Mouse (Mus musculus) neural tube, embryonic 12.5 days (tissue): Measurements from ENCODE around the gene Vps13d. TPM values are rescaled to one million over a fixed set of nuclear protein-coding genes. Genes with fewer than 3 reads are reported as not detected.
A peak's percentile ranks its signal among the peaks of the same experiment; 100 is the strongest.

Experiments
- ATAC-seq: fragments of 200-750 bp; cut with Nextera tagmentation; 2 replicates; pipeline ENCODE4 v1.8.0; 2017; ENCODE audit warnings: low read depth, mild to moderate bottlenecking, moderate TSS enrichment, moderate library complexity; ENCODE audit not compliant: low FRiP score
- H3K27ac ChIP-seq: fragments of 300-500 bp; sonication (generic); 2 replicates; pipeline ENCODE4 v1.5.1; 2016
- H3K27me3 ChIP-seq: fragments of 300-500 bp; sonication (generic); replicated peaks from 2 replicates; pipeline ENCODE4 v1.6.1; 2016; ENCODE audit warnings: mild to moderate bottlenecking
- H3K36me3 ChIP-seq: fragments of 300-500 bp; sonication (generic); 2 replicates; pipeline ENCODE4 v1.6.1; 2016; ENCODE audit warnings: mild to moderate bottlenecking
- H3K4me1 ChIP-seq: fragments of 300-500 bp; sonication (generic); 2 replicates; pipeline ENCODE4 v1.6.1; 2016
- H3K4me2 ChIP-seq: fragments of 300-500 bp; sonication (generic); replicated peaks from 2 replicates; pipeline ENCODE4 v1.6.1; 2016; ENCODE audit warnings: mild to moderate bottlenecking
- H3K4me3 ChIP-seq: fragments of 300-500 bp; sonication (generic); 2 replicates; pipeline ENCODE4 v1.5.1; 2016
- H3K9ac ChIP-seq: fragments of 300-500 bp; sonication (generic); 2 replicates; pipeline ENCODE4 v1.6.1; 2016; ENCODE audit warnings: mild to moderate bottlenecking
- H3K9me3 ChIP-seq: fragments of 300-500 bp; sonication (generic); 2 replicates; pipeline ENCODE4 v1.6.1; 2016; ENCODE audit warnings: mild to moderate bottlenecking
- WGBS: fragments of 180-500 bp; shearing (Covaris S2); methylation state at CpG from one replicate; pipeline ENCODE4 v1.1.7; 2016; 5-methylcytosine and 5-hydroxymethylcytosine counted together
- polyA plus RNA-seq: library from polyadenylated mRNA; unstranded; fragments of >200 nt; fragmentation: Nextera tagmentation; extraction: Ambion mirVana; gene quantifications from 2 replicates; pipeline ENCODE4 v1.2.1, GENCODE M21; 2016

The Vps13d gene
- polyA plus RNA-seq, 1 experiment from 2014 or later, result 9.3 TPM

GRCm38 (mm10) chr4:145099344-145099743 lies 95.5 kb downstream of the Vps13d start:
- no peak overlapping the region for H3K4me2 ChIP-seq
- no peaks in the 10 kb centered on the region for H3K9me3 ChIP-seq
- ATAC-seq, result no peak
- no peaks in the 10 kb centered on the region for H3K4me1 ChIP-seq
- no peak overlapping the region for H3K4me3 ChIP-seq
- 95% methylated on average over 1 of the region's 1 CpGs for WGBS
- no peak overlapping the region for H3K27ac ChIP-seq
- H3K9ac ChIP-seq, result no peak overlapping the region
- no peaks in the 10 kb centered on the region for H3K27me3 ChIP-seq
- H3K36me3 ChIP-seq, result peaks cover 46% of the 10 kb centered on the region

GRCm38 (mm10) chr4:145097974-145098373 lies 96.8 kb downstream of the Vps13d start:
- WGBS, result 95% methylated on average over 3 of the region's 3 CpGs
- ATAC-seq, result no peak
- peaks cover 57% of the 10 kb centered on the region for H3K36me3 ChIP-seq
- no peak overlapping the region for H3K9ac ChIP-seq
- no peaks in the 10 kb centered on the region for H3K27me3 ChIP-seq
- H3K4me1 ChIP-seq, result no peaks in the 10 kb centered on the region
- H3K4me2 ChIP-seq, result no peak overlapping the region
- H3K4me3 ChIP-seq, result no peak overlapping the region
- H3K27ac ChIP-seq, result no peak overlapping the region
- H3K9me3 ChIP-seq, result no peaks in the 10 kb centered on the region

- Histone ChIP-seq H3K4me3 (no peak overlapping the region), H3K4me2 (no peak overlapping the region), H3K36me3 (peaks cover 61% of the 10 kb centered on the region), H3K4me1 (no peaks in the 10 kb centered on the region), H3K9me3 (no peaks in the 10 kb centered on the region), H3K9ac (no peak overlapping the region), H3K27ac (no peak overlapping the region), H3K27me3 (no peaks in the 10 kb centered on the region)
- ATAC-seq, result no peak
- WGBS, result 88% methylated on average over 5 of the region's 5 CpGs
Observed at GRCm38 (mm10) chr4:145096481-145097039, 98.2 kb downstream of the Vps13d start.

GRCm38 (mm10) chr4:145086509-145086908 lies 108.3 kb downstream of the Vps13d start:
- Histone ChIP-seq H3K4me3 (no peak overlapping the region), H3K27me3 (no peaks in the 10 kb centered on the region), H3K27ac (no peak overlapping the region), H3K36me3 (peaks cover 56% of the 10 kb centered on the region), H3K4me1 (no peaks in the 10 kb centered on the region), H3K9me3 (no peaks in the 10 kb centered on the region), H3K4me2 (no peak overlapping the region), H3K9ac (no peak overlapping the region)
- ATAC-seq, result no peak
- WGBS, result 88% methylated on average over 4 of the region's 4 CpGs

GRCm38 (mm10) chr4:145079324-145079723 lies 115.5 kb downstream of the Vps13d start:
- WGBS, result 90% methylated on average over 2 of the region's 2 CpGs
- H3K36me3 ChIP-seq, result peaks cover 46% of the 10 kb centered on the region
- no peak overlapping the region for H3K4me3 ChIP-seq
- no peak for ATAC-seq
- no peak overlapping the region for H3K4me2 ChIP-seq
- no peaks in the 10 kb centered on the region for H3K9me3 ChIP-seq
- no peak overlapping the region for H3K27ac ChIP-seq
- no peak overlapping the region for H3K9ac ChIP-seq
- H3K4me1 ChIP-seq, result no peaks in the 10 kb centered on the region
- H3K27me3 ChIP-seq, result no peaks in the 10 kb centered on the region

GRCm38 (mm10) chr4:145074276-145074675 lies 120.5 kb downstream of the Vps13d start:
- H3K36me3 ChIP-seq, result peaks cover 70% of the 10 kb centered on the region
- H3K9me3 ChIP-seq, result no peaks in the 10 kb centered on the region
- H3K27me3 ChIP-seq, result no peaks in the 10 kb centered on the region
- H3K4me1 ChIP-seq, result no peaks in the 10 kb centered on the region
- no peak for ATAC-seq
- H3K4me2 ChIP-seq, result no peak overlapping the region
- H3K4me3 ChIP-seq, result no peak overlapping the region
- H3K9ac ChIP-seq, result no peak overlapping the region
- 89% methylated on average over 2 of the region's 2 CpGs for WGBS
- H3K27ac ChIP-seq, result no peak overlapping the region

GRCm38 (mm10) chr4:145073728-145074127 lies 121.1 kb downstream of the Vps13d start:
- Histone ChIP-seq H3K36me3 (peaks cover 65% of the 10 kb centered on the region), H3K4me2 (no peak overlapping the region), H3K4me1 (no peaks in the 10 kb centered on the region), H3K4me3 (no peak overlapping the region), H3K27me3 (no peaks in the 10 kb centered on the region), H3K9me3 (no peaks in the 10 kb centered on the region), H3K27ac (no peak overlapping the region), H3K9ac (no peak overlapping the region)
- WGBS, result 96% methylated on average over 7 of the region's 7 CpGs
- no peak for ATAC-seq

GRCm38 (mm10) chr4:145071942-145072341 lies 122.9 kb downstream of the Vps13d start:
- H3K9me3 ChIP-seq, result no peaks in the 10 kb centered on the region
- H3K27ac ChIP-seq, result no peak overlapping the region
- peaks cover 8% of the 10 kb centered on the region for H3K4me1 ChIP-seq
- no peaks in the 10 kb centered on the region for H3K27me3 ChIP-seq
- no peak overlapping the region for H3K4me3 ChIP-seq
- 87% methylated on average over 7 of the region's 7 CpGs for WGBS
- H3K9ac ChIP-seq, result no peak overlapping the region
- H3K36me3 ChIP-seq, result peaks cover 60% of the 10 kb centered on the region
- no peak for ATAC-seq
- H3K4me2 ChIP-seq, result no peak overlapping the region

- peak overlapping the region; percentile 27 for H3K4me2 ChIP-seq
- ATAC-seq, result peak; percentile 91
- peaks cover 9% of the 10 kb centered on the region for H3K4me1 ChIP-seq
- WGBS, result 11% methylated on average over 6 of the region's 6 CpGs
- no peaks in the 10 kb centered on the region for H3K27me3 ChIP-seq
- H3K9ac ChIP-seq, result no peak overlapping the region
- no peaks in the 10 kb centered on the region for H3K9me3 ChIP-seq
- H3K36me3 ChIP-seq, result peaks cover 45% of the 10 kb centered on the region
- no peak overlapping the region for H3K4me3 ChIP-seq
- peak overlapping the region; percentile 53; the same call in 1 of the 2 replicates for H3K27ac ChIP-seq
Observed at GRCm38 (mm10) chr4:145067019-145067680, 127.7 kb downstream of the Vps13d start.

GRCm38 (mm10) chr4:145066336-145067018 lies 128.3 kb downstream of the Vps13d start:
- Histone ChIP-seq H3K9ac (no peak overlapping the region), H3K4me3 (no peak overlapping the region), H3K27ac (no peak overlapping the region), H3K36me3 (peaks cover 43% of the 10 kb centered on the region), H3K9me3 (no peaks in the 10 kb centered on the region), H3K4me1 (peaks cover 9% of the 10 kb centered on the region), H3K4me2 (no peak overlapping the region), H3K27me3 (no peaks in the 10 kb centered on the region)
- 38% methylated on average over 7 of the region's 7 CpGs for WGBS
- ATAC-seq, result peak; percentile 21; the same call in 1 of the 2 replicates

- Histone ChIP-seq H3K9me3 (no peaks in the 10 kb centered on the region), H3K9ac (no peak overlapping the region), H3K4me2 (no peak overlapping the region), H3K27me3 (no peaks in the 10 kb centered on the region), H3K27ac (no peak overlapping the region), H3K4me3 (no peak overlapping the region), H3K36me3 (peaks cover 60% of the 10 kb centered on the region), H3K4me1 (peaks cover 6% of the 10 kb centered on the region)
- WGBS, result 79% methylated on average over 2 of the region's 2 CpGs
- no peak for ATAC-seq
Observed at GRCm38 (mm10) chr4:145058749-145059442, 135.9 kb downstream of the Vps13d start.

- Histone ChIP-seq H3K27ac (no peak overlapping the region), H3K4me1 (peaks cover 20% of the 10 kb centered on the region), H3K9ac (no peak overlapping the region), H3K4me2 (no peak overlapping the region), H3K9me3 (no peaks in the 10 kb centered on the region), H3K36me3 (peaks cover 53% of the 10 kb centered on the region), H3K4me3 (no peak overlapping the region), H3K27me3 (no peaks in the 10 kb centered on the region)
- 97% methylated on average over 3 of the region's 3 CpGs for WGBS
- no peak for ATAC-seq
Observed at GRCm38 (mm10) chr4:145056346-145056745, 138.5 kb downstream of the Vps13d start.
